ENCODE assay signal across 10 mouse cellular contexts in the genomic region with DNA sequence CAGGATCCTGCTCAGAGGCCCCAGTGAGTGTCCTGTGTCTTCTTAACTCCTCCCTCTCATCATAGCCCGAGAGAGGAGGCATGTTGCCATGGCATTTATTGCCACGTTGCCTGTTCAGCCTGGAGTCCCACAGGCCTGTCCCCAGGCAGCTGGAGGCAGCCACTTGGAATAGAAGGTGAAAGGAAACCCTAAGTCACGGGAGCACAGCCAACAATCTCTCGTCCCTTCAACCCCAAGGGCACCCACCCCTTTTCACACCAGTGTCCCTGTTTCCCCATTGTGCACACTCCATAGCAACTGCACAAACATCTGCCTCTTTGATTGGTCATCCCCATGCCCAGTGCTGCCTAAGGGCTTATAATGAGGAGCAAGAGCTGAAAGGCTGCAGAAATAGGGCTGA. TPM values are rescaled to one million over a fixed set of nuclear protein-coding genes. Genes with fewer than 3 reads are reported as not detected.
DNase-seq lines count a peak whose midpoint lies in the region; ATAC-seq lines count a peak whose summit lies in the region.
"Had no signal": no experiment of that assay in that cellular context is flagged by ENCODE, and none has a peak within 500 bp of the region (broad histone marks: within the 10 kb centered on the region; RNA-seq: fewer than 3 reads in every experiment).

No protein-coding gene starts in this region.

- no peaks in the 10 kb centered on the region for H3K9me3 ChIP-seq in forebrain, embryonic 13.5 days (replicated peaks)
- H3K9me3 ChIP-seq: stomach, embryonic 15.5 days had no signal

- H3K4me2 ChIP-seq in forebrain, embryonic 13.5 days = no peak overlapping the region
- H3K4me2 ChIP-seq: stomach, embryonic 15.5 days had no signal

- peaks cover 30% of the 10 kb centered on the region for H3K4me1 ChIP-seq in forebrain, embryonic 13.5 days
- H3K4me1 ChIP-seq: stomach, embryonic 15.5 days had no signal

- peak; percentile 57 for DNase-seq in right cerebral cortex, adult 18-20 months
- DNase-seq in right cerebral cortex, adult 2 months (ENCODE audit: low spot score in 2 of 2) = no peak
- peak; percentile 75 for DNase-seq in left cerebral cortex, postnatal 4 days
- peak; percentile 31 for DNase-seq in right cerebral cortex, postnatal 4 days
- no peak for DNase-seq in heart, adult 11 months
- DNase-seq in thymus, postnatal 36 days = no peak
- DNase-seq in thymus, postnatal 0 days (ENCODE audit: low spot score) = no peak

- 6% methylated on average over 4 of the region's 4 CpGs for WGBS in forebrain, embryonic 13.5 days

- H3K27me3 ChIP-seq in forebrain, embryonic 13.5 days = no peaks in the 10 kb centered on the region
- H3K27me3 ChIP-seq: stomach, embryonic 15.5 days had no signal

- no peaks in the 10 kb centered on the region for H3K36me3 ChIP-seq in forebrain, embryonic 13.5 days (ENCODE audit: poor library complexity, severe bottlenecking)
- H3K36me3 ChIP-seq: stomach, embryonic 15.5 days had no signal

- no peak overlapping the region for H3K4me3 ChIP-seq in forebrain, embryonic 13.5 days
- H3K4me3 ChIP-seq: stomach, embryonic 15.5 days had no signal

- intact Hi-C loops in left cerebral cortex, postnatal 4 days (cut with DNase I) = no loop called here

- peak; percentile 59 for ATAC-seq in forebrain, embryonic 13.5 days

- no peak overlapping the region for H3K9ac ChIP-seq in forebrain, embryonic 13.5 days
- H3K9ac ChIP-seq: stomach, embryonic 15.5 days had no signal

- peak overlapping the region; percentile 31; the same call in 1 of the 2 replicates for H3K27ac ChIP-seq in forebrain, embryonic 13.5 days
- H3K27ac ChIP-seq: stomach, embryonic 15.5 days had no signal

RNA-seq across cellular contexts. Expression of gene Snph, which starts 28.8 kb away (rescaled TPM):
- polyA plus RNA-seq in forebrain, embryonic 13.5 days (2015; fragmentation: Nextera tagmentation; extraction: Ambion mirVana) = 4.7 and 4.9 TPM in 2 replicates
- 10 to 100 TPM; 80.0 to 84.0 TPM for total RNA-seq in left cerebral cortex, postnatal 4 days (2021)
- polyA plus RNA-seq in thymus, postnatal 0 days (2015; fragmentation: Nextera tagmentation; extraction: Ambion mirVana) = 0.04 and 0.09 TPM in 2 replicates
- total RNA-seq: common myeloid progenitor, adult 5-6 weeks had no signal

RNA-seq across cellular contexts. Expression of gene Sdcbp2, which starts 31.2 kb away (rescaled TPM):
- polyA plus RNA-seq in forebrain, embryonic 13.5 days (2015; fragmentation: Nextera tagmentation; extraction: Ambion mirVana) = 0.35 and 0.58 TPM in 2 replicates
- 1 to 10 TPM; 1.2 TPM for total RNA-seq in left cerebral cortex, postnatal 4 days (2021)
- 1.3 and 2.3 TPM in 2 replicates for polyA plus RNA-seq in thymus, postnatal 0 days (2015; fragmentation: Nextera tagmentation; extraction: Ambion mirVana)
- total RNA-seq: common myeloid progenitor, adult 5-6 weeks had no signal

Comparison
In these comparisons a context has a peak if more than half of its experiments do, and no peak if none do; other contexts are left out.
1. DNase-seq: peak in right cerebral cortex, adult 18-20 months (single experiment), left cerebral cortex, postnatal 4 days (single experiment) and right cerebral cortex, postnatal 4 days (single experiment); none in right cerebral cortex, adult 2 months (0 of 2), heart, adult 11 months (single experiment), thymus, postnatal 36 days (0 of 2) and thymus, postnatal 0 days (single experiment).